Mouse (Mus musculus) cerebellum, adult (tissue): ENCODE measurements at regions not wholly inside any gene's neighbourhood (a gene's known extent, or its start where the extent isn't known, plus 50 kb on each side); places are given as distances from the start of the nearest gene placed in this dataset.

Source experiments
- ATAC-seq: cut with Nextera tagmentation; 2 replicates; pipeline ENCODE4 v1.9.2; 2017; ENCODE audit warnings: mild to moderate bottlenecking, moderate library complexity, mixed read lengths; ENCODE audit not compliant: insufficient number of reproducible peaks, low FRiP score, low TSS enrichment

DNA sequence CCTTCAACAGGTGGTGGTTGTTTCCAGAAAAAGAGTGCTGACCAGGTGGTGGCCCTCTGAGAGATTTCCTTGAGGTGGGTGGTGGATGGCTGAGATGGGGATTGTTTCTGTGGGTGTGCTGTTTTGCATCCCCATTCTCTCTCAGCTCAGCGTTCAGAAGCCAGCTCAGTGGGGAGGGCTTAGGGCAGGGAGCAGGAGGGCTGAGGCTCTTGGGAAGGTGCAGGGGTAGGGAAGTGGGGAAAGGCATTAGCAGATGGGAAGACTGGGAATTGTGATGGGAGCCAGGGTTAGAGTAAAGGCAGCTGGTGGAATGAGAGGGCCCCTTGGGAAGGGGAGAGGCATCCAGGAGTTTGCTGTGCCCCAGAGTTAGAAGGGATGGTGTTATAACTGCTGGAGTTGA is 72.3 kb upstream of the Gjb5 start:
- no peak for ATAC-seq

DNA sequence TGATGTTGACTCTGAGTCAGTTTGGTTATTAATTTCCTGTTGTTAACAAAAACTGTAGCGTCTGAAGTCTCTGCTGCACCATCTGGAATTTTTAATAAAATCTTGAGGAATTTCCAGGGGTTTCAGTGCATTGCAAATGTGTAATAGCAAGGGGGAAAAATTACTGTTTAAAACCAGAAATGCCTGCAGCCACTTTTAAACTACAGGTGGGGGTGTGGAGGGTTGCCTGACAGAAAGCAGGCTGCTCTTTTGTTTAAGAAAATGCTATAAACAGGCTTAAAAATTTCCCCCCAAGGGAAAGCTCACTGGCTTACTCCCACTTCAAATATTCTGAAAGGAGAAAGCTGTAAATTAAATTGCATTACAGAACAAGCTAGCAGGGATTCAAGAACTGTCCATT is 71.8 kb upstream of the Gjb5 start:
- no peak for ATAC-seq

DNA sequence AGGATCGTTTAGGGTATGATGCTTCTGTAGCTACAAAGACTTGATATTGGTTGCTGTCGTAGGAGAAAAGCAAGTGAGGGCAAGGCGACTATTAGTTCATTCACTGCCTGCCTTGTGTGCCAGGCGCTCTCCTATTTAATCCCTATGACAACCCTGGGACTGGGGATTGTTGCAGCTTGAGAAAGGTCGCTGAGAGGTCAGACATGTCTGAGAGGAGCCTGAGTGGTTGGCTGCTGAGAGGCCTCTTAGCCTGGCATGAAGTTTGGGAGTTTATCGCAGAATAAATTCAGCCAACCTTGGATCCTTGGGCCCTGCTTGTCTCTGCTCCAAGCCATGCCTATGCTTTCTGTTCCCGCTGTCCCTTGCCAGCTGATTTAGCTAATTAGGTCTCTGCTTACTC is 65.9 kb upstream of the Gjb5 start:
- ATAC-seq, result no peak

DNA sequence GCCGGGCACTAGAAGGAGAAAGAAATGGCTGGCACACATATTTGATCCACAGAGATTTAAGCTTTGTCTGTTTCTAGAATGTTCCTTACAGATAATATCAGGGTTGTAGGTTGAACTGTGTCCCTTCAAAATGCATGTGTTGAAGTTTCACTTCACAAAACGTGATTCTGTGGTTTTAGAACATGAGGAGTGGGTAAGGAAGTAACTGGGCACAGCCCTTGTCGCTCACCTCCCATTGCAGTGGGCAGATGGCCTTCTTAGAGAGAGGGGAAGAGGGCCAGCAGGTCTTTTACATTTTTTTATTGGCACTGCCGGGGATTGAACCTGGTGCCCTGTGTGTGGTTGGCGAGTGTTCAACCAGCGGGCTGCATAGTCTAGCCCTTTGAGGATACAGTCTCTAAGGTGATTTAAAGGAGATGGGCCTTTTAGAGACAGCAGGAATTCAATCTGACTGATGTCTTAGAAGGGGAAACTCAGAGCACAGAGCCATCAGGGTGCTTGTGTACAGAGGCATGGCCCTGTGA is 64.0 kb upstream of the Gjb5 start:
- ATAC-seq, result no peak

DNA sequence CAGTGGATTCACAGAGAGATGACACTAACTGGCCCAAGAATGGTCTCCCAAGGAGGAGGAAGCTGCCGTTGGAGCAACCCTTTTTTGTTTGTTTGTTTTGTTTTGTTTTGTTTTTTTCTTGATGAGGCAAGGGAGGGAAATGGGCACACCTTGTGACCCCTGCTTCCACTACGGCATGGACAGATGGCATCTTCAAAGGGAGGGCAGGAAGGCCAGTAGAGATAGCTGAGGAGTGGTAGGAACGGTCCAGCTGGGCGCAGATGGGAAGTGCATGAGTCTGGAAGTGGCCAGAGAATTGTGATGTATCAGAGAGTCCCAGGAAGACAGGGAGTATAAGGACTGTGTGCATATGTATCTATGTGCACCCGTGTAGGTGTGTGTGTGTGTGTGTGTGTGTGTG is 63.1 kb upstream of the Gjb5 start:
- ATAC-seq, result no peak

DNA sequence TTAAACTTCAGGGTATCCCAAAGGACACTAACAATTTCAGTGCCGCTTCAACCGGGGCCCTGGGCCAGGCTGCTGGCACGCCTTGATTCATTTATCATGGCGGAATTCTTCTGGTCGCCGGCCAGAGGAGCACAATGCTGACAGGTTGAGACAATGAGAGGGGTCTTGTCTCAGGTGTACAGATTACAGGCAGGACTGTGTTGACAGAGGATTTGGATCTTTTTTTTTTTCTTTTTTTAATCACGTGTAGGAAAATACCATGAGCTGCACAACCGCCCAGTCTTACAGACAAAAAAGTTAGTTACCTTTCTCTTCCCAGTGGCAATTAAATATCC is 61.8 kb upstream of the Gjb5 start:
- no peak for ATAC-seq

DNA sequence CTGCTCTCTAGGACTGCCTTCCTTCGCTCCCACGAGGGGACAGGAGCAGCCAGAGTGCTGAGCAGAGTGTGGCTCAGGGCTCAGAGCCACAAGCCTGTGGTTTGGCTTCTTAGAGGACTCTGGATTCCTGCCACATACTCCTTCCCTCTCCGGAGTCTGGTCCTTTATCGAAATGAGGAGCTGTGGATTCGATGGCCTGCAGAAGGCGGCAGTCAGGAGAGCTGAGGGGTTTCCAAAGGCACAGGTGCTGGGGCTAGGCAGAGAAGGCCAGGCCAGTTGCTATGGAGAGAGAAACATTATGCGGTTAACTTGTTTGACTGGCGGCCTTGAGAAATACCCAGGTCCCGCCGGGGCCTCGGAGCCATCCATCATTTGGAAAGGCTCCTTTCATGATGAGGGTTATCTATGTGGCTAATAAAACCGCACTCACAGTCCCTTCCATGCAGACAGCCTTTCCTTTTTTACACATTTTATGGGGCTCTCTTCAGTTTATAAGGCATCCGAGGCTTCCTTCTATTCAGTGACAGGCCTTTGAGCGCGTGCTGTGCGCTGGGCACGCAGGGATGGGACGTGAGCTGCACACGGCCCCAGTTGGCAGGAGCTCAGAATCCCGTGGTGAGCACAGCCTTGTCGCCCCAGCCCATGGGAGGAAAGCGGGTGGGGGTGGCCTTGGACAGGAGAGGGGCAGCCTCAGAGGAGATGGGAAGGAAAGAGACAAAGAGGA is 61.2 kb upstream of the Gjb5 start:
- ATAC-seq, result no peak

DNA sequence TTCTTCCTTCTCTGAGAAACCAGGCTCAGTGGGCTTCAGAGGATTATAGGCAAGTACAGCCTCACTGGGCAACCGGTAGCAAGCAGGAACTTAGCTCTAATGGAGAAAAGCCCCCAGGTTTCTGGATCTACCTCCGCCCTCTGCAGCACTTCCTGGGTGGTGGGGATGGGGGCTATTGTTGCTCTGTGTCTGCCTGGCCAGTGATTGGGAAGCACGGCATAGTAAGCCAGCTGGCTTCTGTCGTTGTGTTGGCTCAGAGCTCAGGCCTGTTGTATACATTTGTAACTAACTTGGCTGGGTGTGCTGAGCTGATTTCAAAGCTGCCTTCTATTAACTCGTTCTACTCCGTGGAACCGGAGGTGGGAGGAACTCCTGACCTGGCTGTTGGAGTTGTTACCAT is 58.9 kb upstream of the Gjb5 start:
- ATAC-seq, result no peak

DNA sequence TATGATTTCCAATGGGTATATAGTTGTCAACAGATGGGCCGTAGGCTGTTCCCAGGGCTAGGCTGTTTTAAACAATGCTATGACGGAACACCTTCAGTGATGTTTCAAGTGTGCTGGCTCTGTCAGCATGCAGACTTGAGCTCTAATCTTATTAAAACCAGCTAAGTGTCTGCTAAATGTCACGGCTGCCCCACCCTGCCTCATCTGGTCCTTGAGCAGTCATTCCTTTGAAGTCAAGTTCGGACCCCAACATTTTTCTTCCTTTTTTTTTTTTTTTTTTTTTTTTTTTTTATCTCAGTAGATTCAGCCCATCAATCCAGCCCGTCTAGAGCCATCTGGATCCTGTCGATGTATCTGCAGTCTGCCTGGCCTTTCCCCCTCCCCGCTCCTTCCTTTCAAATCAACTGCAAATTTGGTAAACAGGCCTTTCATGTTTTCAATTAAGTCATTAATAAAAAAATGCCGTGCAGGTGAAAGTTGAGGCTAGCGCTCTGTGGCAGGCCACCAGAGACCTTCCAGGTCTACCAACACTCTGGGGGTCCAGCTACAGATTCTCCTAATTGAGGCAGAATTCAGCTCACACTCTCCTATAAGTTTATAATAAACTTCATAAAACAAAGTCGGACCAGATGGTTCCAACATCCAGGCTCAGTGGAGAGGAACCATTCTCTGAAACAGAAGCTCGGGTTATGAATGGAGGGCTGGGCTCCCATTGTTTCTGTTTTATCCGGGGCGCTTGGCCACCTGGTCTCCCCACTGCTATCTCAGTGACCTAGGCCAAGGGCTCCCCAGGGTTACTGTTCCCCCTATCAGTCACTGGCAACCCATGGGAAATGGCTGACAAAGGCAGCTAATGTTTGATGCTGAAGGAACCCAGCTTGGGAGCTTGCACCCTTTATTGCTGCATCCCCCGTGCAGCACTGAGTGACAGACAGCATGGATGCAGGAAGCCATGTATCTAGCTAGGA is 56.3 kb upstream of the Gjb5 start:
- no peak for ATAC-seq
